Comparison of ENCODE assay signal across 8 mouse cellular contexts in genomic region chr13:68998918-68999801, GRCm38 (mm10). TPM values are rescaled to one million over a fixed set of nuclear protein-coding genes. Genes with fewer than 3 reads are reported as not detected.
DNase-seq lines count a peak whose midpoint lies in the region; ATAC-seq and TF ChIP-seq lines count a peak whose summit lies in the region.

Gene Adcy2, minus strand, starts transcription at chr13:68999541.

- peaks cover 18% of the 10 kb centered on the region for H3K4me1 ChIP-seq in forebrain, embryonic 12.5 days

- H3K9me3 ChIP-seq in forebrain, embryonic 12.5 days = no peaks in the 10 kb centered on the region

- H3K27ac ChIP-seq in forebrain, embryonic 12.5 days = 0 out of 2 replicates have a peak within 1 kb of the TSS, but pooled peaks have one; percentile 42
- peak within 1 kb of the TSS; percentile 97 for H3K27ac ChIP-seq in left cerebral cortex, adult 2 months

- TF ChIP-seq CTCF in left cerebral cortex, adult 2 months (IDR thresholded peaks at IDR 0.05) = no peak; the same call in none of the 2 replicates

- H3K4me2 ChIP-seq in forebrain, embryonic 12.5 days = peak within 1 kb of the TSS; percentile 93

- intact Hi-C loops in heart, postnatal 14 days (cut with DNase I) = no loop called here
- intact Hi-C loops in left cerebral cortex, adult 2 months (cut with DNase I) = loop anchor here (5.0 kb wide), 5 partner anchors 67 to 292 kb away; no protein-coding TSS in a partner anchor

- peak within 1 kb of the TSS; percentile 75 for H3K9ac ChIP-seq in forebrain, embryonic 12.5 days

- peak; percentile 32 for DNase-seq in urinary bladder, postnatal 14 days (ENCODE audit: low spot score)
- no peak for DNase-seq in urinary bladder, adult 2 months (ENCODE audit: low spot score)
- DNase-seq in heart, postnatal 14 days = peak; percentile 42 to 50
- peak; percentile 65 to 68 for DNase-seq in left cerebral cortex, adult 2 months (ENCODE audit: extremely low spot score in 1 of 2, low spot score in 2 of 2)
- DNase-seq in lung, postnatal 36 days = peak; percentile 45
- peak; percentile 36 for DNase-seq in skeletal muscle tissue, adult 2 months (ENCODE audit: low read depth, low spot score)
- DNase-seq in T-cell, adult 2 months (ENCODE audit: low spot score) = no peak

- peak within 1 kb of the TSS; percentile 66 for H3K4me3 ChIP-seq in forebrain, embryonic 12.5 days (replicated peaks)
- peak within 1 kb of the TSS; percentile 67 for H3K4me3 ChIP-seq in left cerebral cortex, adult 2 months

- H3K27me3 ChIP-seq in forebrain, embryonic 12.5 days = peaks cover 29% of the 10 kb centered on the region

- ATAC-seq in forebrain, embryonic 12.5 days (ENCODE audit: low FRiP score) = peak; percentile 88

- no peaks in the 10 kb centered on the region for H3K36me3 ChIP-seq in forebrain, embryonic 12.5 days (replicated peaks)

- WGBS in forebrain, embryonic 12.5 days = under 1% methylated on average over 68 of the region's 106 CpGs

RNA-seq across cellular contexts. Expression of gene Adcy2, which starts in this region (rescaled TPM):
- polyA plus RNA-seq in urinary bladder, adult 2 months (2012; rRNA removed) = 3.1 and 3.8 TPM in 2 replicates
- 1.3 and 2.1 TPM in 2 replicates for polyA plus RNA-seq in forebrain, embryonic 12.5 days (2016; fragmentation: Nextera tagmentation; extraction: Ambion mirVana)
- under 1 TPM; 0.53 to 0.68 TPM for total RNA-seq in heart, postnatal 14 days (2021)
- 100 to 1,000 TPM; 130 to 135 TPM for total RNA-seq in left cerebral cortex, adult 2 months (2021)

Comparison
In these comparisons a context has a peak if more than half of its experiments do, and no peak if none do; other contexts are left out.
1. RNA of gene Adcy2 (total RNA-seq): 130 to 135 TPM in left cerebral cortex, adult 2 months; 0.53 to 0.68 TPM in heart, postnatal 14 days; every median in the first group is over 10 times any median in the second.
2. DNase-seq: peak in urinary bladder, postnatal 14 days (single experiment), left cerebral cortex, adult 2 months (2 of 2), lung, postnatal 36 days (single experiment) and skeletal muscle tissue, adult 2 months (single experiment); none in urinary bladder, adult 2 months (single experiment) and T-cell, adult 2 months (single experiment).
3. Peak in DNase-seq in heart, postnatal 14 days; RNA of the gene not detected or under 1 TPM.